Mouse (Mus musculus) liver, adult (tissue): ENCODE data around the gene Slc5a2.

ENCODE experiments used
- GATA4 ChIP-seq: IDR thresholded peaks from 2 replicates; pipeline ENCODE4 v1.6.1; 2014; ENCODE audit warnings: mild to moderate bottlenecking, low read length; ENCODE audit not compliant: insufficient replicate concordance

The Slc5a2 gene

GRCm38 (mm10) chr7:128304907-128305306 lies 39.5 kb downstream of the Slc5a2 start:
- TF ChIP-seq GATA4 = no peak

DNA sequence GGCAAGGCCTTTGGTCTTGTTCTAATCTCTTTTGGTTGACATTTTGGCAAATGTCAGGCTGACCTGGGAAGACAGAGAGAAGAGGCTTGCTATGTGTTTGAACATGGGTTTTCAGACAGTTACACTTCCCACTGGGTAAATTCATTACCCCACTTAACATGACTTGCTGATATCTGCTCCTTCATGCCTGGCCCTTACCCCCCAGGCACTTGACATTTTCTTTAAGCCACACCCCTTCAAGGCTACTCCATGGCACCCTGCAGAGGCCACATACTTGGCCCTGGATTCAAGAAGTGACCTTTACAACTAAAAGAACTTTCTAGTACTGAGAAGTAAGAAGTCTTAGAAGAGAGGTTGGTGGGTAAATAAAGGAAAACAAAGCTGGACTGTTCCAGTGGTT lies 42.4 kb downstream of the Slc5a2 start:
- TF ChIP-seq GATA4 = no peak

- no peak for TF ChIP-seq GATA4
Observed at GRCm38 (mm10) chr7:128309216-128309615, 43.8 kb downstream of the Slc5a2 start.

DNA sequence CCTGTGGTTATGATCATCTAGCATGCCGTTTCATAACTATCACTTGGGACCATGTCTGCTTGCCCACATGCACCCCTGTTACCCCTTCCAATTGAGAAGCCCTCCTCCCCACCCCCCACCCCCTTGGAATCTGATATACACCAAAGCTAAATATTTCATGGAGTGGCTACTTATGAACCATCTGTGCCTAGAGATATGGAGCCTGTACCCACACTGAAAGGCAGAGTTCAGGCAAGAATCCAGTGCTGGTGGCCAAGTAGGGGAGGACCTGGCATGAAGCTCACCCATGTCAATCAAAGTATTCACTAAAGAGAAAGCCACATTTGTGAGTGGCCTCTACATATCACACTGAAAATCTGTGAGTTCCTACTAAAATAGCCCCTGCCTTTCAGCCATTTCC lies 44.3 kb downstream of the Slc5a2 start:
- no peak for TF ChIP-seq GATA4

- TF ChIP-seq GATA4 = no peak
Observed at GRCm38 (mm10) chr7:128310229-128310688, 44.8 kb downstream of the Slc5a2 start.

DNA sequence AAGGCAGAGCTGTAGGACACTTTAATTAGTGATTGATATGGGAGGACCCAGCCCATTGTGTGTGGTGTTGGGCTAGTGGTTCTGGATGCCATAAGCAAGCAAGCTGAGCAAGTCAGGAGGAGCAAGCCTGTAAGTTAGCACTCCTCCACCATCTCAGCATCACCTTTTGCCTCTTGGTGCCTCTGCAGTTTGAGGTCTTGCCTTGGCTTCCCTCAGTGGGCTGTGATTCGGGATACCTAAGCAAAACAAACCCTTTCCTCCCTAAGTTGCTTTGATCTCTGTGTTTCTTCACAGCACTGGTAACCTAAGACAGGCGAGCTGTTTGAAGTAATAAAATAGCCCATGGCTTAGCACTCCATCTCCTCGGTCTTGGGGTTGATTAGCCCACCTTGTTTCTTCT lies 45.8 kb downstream of the Slc5a2 start:
- TF ChIP-seq GATA4 = no peak

GRCm38 (mm10) chr7:128311811-128312210 lies 46.4 kb downstream of the Slc5a2 start:
- TF ChIP-seq GATA4 = no peak

GRCm38 (mm10) chr7:128312375-128313059 lies 47.1 kb downstream of the Slc5a2 start:
- TF ChIP-seq GATA4 = no peak

GRCm38 (mm10) chr7:128313601-128314000 lies 48.1 kb downstream of the Slc5a2 start:
- no peak for TF ChIP-seq GATA4

GRCm38 (mm10) chr7:128314491-128314890 lies 49.0 kb downstream of the Slc5a2 start:
- no peak for TF ChIP-seq GATA4

DNA sequence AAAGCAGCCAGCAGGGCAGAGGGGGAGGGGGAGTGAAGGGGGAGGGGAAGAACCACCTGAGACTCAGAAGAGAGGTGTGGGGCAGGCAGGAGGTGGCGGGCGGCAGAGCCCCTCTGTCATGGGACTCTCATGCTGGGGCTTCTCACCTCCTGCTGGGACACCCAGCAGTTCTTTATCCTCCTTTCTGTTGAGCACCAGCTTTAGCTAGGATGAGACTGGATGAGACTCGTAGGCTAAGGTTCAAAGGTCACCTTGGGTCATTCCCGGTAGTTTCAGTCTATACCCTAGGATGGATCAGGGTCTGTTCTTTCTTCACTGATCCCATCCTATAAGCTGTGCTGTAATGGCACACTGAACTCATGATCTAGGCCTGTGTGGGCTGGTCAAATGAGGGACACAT lies 51.6 kb downstream of the Slc5a2 start:
- no peak for TF ChIP-seq GATA4

GRCm38 (mm10) chr7:128319140-128319539 lies 53.7 kb downstream of the Slc5a2 start:
- no peak for TF ChIP-seq GATA4

- no peak for TF ChIP-seq GATA4
Observed at GRCm38 (mm10) chr7:128320219-128320816, 54.9 kb downstream of the Slc5a2 start.

DNA sequence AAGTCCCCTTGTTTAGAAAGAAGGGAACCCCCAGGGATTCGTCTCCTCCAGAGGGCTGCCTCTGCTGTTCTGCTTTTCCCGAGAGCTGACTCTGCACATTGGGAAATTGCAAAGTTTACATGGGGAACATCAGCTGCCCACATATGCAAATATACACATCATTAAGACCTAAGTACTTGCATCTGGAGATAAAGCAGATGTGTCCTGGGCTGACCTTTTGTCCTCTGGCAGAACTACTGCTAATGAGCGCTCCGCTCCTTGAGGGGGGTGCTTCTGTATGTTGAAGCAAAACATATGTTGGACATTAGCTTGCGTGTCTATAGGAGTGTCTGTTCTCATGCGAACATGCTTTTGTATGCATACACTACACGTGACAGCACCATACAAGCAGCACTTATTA lies 55.8 kb downstream of the Slc5a2 start:
- no peak for TF ChIP-seq GATA4
